Mouse (Mus musculus): ENCODE data around the gene Sugct. TPM values are rescaled to one million over a fixed set of nuclear protein-coding genes. Genes with fewer than 3 reads are reported as not detected.

Sugct gene
- 1 to 10 TPM in 1 of 3 experiments, under 1 TPM in 2; 0.25 to 2.4 (median 0.36) TPM for polyA plus RNA-seq (2017; shearing (Covaris generic))

DNA sequence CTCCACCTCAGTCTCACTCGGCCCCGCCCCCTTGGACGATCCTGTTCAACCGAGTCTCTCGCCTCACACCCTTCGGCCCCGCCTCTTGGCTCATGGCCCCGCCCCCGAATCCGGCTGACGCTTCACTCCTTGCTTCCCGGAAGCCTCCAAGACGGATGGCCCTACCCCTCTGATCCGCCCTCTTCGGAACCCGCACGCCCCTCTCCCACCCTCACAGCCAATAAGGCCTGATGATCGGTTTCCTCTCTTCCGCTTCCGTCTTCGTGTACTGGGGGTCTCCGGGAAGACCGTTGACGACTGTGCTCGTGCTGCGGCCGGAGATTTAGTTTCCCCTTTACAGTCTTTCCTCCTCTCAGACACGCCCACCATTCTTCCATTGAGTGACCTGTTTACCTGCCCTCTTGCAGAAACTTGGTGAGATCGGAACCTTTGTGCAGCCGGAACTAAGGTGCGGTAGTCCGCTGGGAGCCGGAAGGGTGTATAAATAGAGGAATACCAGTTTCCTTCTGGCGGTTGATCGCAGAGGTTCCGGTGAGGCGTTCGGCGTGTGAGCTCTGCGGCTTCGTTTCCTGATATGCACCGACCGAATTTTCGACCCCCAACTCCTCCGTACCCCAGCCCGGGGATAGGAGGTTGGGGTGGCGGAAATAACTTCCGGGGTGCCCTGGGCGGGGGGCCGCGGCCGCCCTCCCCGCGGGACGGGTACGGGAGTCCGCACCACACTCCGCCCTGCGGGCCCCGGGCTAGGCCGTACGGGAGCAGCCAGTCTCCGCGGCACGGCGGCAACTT is at the start of gene Sugct, which contains the start of gene Mplkip:
TSS of gene Sugct (minus strand) at position 643 of the 789 bp plus-strand sequence.
TSS of gene Mplkip (plus strand) at position 282 of the 789 bp plus-strand sequence.
- ATAC-seq, result peak; percentile 91

DNA sequence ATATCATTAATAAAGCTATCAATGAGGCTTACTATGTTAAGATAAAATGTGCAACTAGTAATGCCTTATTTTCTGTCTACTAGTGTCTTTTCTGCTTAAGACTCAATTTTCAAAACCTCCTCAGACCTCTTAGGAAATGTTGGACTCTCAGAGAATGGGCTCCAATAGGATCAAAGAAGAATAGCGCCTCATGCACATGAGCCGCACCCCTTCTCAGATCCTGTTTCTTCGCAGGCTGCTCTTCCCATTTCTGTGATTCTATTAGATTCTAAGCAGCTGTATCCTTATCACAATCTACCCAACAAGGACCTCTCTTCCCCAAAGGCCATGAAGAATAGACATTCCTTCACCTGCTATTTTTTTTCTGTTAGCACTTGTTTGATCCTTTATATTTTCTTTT is 33.4 kb upstream of the Sugct start:
- ATAC-seq, result no peak

DNA sequence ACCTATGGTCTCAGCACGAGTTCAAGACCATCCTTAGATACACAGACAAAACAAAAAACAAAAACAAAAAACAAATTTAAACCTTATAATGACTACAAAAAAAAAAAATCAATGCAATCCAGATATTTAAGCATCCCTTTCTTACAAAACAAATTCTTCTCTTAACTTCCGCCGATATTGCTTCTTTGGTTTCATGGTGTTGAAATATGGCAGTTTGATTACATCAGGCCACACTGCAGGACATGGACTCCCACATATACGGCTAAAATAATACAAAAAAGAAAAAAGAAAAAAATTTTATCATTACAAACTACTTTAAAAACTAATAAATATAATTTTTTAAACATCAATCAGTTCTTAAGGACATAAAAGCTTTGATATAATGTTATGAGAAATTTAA is 32.6 kb upstream of the Sugct start:
- ATAC-seq, result no peak

DNA sequence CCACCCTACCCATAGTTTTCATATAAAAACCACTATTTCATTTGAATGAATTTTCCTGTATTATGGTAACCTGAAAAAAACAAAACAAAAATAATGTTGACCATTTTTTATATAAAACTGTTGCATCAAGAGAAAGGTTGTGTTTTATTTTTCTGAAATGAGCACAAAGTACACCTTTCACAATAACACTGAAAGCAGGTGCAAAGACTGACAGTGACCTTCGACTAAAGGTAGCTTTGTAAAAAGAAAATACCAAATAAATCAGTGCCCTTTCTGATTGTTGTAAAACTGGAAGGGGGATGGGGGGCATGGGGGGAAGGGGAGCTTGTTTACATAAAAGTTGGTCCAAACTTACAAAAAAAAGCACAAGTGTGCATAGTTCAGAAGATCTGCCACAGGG is 22.0 kb upstream of the Sugct start:
- no peak for ATAC-seq

DNA sequence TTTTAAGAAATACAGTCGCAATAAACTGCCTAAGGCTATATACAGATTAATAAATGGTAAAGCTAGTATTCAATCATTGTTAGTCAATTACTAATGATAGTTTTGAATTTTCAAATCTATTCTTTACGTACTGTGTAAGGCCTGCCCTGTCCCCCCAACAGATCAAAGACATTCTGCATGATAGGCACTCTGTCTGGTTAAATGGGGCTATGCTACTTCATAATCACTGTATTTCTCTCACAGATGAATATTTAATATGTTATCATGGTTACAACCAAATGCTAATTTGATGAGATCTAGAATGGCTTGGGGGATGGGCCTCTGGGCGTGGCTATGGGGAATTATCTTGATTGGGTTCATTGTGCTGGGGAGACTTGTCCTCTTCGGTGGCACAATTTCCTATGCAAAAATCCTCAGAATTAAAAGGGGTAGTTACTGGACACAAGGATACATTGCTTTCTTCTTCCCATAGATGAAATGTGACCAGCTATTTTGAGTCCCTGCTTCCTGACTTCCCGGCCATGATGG is 13.5 kb upstream of the Sugct start:
- ATAC-seq, result no peak

DNA sequence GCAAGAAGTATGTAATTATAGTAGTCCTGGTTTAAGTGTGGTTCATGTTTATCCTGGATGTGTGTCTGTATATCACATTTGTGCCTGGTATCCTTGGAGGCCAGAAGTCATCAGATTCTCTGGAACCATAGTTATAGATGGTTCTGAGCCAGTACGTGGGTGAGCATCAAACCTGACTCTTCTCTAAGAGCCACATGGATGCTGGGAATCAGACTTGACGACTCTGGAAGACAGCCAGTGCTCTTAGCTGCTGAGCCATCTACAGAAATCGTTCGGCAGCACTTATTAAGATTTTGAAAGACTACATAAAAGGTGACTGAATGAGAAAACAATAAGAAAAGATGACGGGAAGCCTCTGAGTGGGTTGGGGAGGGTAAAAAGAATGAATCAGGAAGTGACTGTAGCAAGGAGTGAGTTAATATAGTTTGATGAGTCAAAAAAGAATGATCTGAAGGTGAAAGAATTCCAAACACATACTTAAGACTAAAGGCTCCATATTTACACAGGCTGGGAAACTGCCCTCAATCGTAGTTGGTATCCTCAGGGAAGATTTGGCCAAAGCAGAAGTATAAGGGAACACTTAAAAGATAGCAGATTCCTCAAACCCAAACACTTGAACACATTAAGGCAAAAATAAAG is 10.0 kb upstream of the Sugct start:
- no peak for ATAC-seq

DNA sequence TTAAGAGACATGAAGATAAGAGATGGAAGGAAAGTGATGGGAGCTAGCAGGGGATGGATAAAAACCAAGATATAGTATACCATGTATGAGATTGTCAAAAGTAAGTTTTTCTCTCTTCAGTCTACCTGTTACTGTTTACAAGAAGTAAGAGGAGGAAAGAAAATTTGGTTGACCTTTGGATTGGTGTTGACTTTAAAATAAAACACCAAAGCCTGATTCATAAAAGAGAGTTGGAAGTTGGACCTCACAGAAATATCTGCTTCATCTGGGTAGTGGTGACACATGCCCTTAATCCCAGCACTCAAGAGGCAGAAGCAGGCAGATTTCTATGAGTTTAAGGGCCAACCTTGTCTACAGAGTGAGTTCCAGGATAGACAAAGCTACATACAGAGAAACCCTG is 7.0 kb upstream of the Sugct start:
- no peak for ATAC-seq

DNA sequence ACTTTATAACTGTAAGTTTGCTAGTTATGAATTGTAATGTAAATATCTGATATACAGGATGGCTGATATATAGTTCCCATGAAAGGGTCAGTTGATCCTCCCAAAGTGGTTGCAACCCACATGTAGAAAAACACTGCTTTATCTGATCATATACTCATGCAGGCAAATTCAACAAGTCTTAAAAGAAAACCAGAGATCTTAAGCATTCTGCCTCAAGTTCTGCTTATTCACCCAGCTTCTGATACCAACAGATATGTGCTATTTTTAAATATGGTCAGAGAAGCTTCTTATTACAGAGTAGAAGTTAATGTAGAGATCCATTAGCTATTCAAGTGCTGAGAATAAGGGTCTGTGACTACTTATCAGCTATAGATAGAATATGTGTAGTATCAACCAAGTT is 6.0 kb upstream of the Sugct start:
- ATAC-seq, result no peak

DNA sequence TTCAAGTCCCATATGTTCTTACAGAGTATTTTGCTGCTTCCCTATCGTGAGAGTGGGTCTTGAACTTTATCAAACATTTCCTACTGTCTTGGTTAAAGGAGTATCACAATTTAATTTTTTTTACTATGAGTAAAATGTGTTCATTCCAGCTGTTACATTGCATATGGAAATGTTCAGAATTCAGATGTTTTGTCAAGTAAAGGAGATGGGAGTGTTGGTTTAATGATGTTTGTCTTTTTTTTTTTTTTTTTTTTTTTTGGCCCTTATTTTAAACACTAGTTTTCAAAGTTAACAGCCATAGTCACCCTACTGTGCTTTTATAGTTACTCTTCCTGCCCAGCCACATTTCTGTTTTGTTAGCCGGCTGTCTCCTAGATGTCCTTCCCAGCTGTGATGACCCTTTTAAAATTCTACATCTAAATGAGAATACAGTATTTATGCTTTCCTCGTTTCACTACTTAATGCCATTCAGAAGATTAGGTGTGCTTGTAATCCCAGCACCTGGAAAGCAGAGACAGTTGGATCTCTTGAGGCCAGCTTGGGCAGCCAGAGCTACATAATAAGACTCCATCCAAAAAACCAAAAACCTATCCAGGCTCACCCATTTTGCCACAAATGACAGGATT is 4.8 kb upstream of the Sugct start:
- ATAC-seq, result no peak

DNA sequence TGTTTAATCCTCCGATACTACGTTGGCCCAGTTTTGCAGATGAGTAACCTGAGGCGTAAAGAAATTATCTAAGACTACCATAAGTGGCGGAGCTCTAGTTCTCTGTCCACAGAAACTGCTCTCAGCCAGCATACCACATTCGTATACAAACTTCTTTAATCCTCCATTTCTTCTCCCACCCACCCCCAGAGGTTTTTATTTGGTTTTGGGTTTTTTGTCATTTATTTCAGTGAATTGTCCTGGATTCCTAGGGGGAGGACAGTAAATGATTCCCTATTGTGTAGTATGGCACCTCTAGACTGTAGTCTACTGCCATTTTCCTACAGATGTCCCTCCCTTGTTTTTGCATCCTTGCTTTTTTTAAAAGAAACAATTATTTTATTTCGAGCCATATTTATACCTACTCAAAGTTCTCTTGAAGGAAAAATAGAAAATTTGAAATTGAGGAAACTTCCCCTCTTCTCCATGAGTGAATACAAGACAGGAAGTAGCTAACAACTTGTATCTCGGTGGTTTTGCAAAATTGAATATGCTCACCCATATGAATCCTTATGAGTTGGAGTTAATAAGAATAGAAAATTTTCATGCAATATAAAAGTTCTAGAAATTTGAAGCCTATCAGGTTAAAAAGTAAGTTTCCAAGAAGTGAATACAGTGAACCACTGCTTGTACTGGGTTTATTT is 686 bp upstream of the Sugct start:
- ATAC-seq, result no peak

DNA sequence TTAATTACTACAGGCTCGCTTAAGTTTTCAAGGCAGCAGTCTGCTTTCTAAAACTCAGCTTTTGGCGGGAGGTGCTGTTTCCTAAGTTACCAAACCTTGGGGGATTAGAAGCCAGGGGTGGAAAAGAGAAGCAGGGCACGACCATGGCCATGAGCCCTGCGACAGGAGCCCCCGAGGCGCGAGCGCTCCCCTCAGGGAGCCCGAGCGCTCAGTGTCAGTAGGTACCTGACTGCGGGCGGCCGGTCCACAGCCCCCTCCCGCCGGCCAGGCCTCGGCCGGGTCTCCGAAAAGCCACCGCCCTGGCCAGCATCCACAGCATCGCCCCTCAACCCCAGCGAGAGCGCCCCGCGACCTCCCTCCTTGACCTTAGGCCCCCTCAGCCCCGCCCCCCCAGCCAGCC is 939 bp downstream of the Sugct start:
- ATAC-seq, result no peak

DNA sequence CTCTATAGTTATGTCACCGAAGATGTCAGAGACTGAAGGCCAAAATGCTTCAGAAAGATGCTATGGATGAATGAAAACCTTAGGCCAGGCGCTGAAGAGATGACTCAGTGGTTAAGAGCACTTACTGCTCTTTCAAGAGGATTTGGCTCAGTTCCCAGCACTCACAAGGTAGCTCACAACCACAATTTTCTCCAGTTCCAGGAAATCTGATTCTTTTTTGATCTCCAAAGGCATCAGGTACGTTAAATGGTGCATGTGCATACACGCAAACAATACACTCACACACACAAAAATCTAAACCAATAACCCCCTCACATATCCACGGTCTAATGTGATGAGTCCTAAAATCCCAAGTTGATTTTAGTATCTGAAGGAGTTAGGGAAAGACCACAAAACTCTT is 1.5 kb downstream of the Sugct start:
- no peak for ATAC-seq

DNA sequence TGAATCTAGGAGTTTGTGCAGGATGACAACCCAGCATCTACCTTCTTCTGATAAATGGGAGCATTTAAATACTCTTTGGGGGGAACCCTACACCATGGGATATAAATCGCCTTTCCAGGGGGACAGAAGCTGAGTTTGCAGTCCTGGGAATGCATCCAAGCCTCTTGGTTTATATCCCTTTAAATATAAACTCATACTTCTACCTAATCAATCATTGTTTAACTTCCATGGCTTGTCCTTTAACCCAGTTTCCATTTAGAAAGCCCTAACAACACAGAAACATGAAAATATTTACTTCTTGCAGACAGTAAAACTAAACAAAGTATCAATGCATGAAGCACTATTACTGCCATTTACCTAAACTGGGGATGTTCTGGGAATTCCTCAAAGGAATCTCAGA is 3.9 kb downstream of the Sugct start:
- ATAC-seq, result no peak

DNA sequence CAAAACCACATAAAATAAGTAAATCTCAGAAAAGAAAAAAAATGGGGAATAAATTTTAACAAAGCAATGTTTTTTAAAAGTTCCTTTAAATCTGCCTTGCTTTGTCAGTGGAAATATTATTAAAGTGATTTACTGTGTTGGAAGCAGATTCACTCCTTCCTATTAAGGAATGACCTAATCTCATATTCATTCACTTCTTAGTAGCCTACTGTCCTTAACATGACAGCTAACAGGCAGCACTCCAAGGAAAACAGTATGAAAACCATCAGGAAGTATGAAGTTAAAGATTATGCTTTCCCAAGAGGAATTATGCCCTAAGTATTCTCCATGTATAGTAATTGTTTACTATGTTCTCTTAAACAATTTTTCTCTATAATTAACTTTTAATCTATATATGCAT is 4.7 kb downstream of the Sugct start:
- ATAC-seq, result no peak

DNA sequence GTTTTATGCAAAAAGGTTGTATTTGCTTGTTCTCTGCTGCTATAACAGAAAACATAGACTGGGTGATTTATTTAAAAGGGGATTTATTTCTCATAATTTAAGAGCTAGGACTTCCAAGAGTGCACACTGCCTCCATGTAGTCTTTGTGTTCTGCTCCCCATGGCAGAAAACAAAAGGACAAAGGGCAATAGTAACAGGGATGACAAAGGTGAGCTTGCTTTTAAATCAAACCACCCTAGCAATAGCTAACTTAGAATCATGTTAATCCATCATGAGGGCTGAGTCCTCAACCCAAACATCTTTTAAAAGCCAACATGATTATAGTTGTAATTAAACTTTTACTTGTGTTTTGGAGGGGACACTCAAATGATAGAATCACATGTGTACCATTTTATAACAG is 5.9 kb downstream of the Sugct start:
- ATAC-seq, result no peak

DNA sequence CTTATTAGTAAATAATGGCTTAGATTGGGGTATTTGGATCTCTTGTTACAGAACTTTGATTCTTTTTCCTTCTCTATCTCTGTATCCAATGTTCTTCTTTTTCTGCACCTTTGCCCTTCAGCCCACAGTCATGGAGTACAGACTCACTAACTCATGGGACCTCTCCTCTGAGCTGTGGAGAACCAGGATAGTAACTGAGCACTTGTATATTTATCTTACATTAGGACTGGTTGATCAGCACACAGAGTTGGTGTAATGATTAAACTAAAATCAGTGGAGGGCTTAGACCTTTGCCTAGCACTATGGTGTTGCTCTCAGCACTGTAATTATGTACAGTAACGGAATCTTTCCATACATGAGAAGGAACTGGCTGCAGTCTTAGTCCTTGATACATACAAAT is 24.2 kb downstream of the Sugct start:
- no peak for ATAC-seq

DNA sequence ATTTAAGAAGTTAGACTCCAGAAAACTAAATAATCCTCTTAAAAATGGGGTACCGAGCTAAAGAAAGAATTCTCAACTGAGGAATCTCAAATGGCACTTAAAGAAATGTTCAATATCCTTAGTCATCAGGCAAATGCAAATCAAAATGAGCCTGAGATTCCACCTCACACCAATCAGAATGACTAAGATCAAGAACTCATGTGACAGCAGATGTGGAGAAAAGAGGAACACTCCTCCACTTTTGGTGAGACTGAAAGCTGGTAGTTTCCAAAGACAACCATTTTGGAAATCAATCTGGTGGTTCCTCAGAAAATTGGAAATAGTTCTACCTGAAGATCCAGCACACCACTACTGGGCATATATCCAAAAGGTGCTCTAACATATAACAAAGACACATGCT is 28.0 kb downstream of the Sugct start:
- no peak for ATAC-seq

DNA sequence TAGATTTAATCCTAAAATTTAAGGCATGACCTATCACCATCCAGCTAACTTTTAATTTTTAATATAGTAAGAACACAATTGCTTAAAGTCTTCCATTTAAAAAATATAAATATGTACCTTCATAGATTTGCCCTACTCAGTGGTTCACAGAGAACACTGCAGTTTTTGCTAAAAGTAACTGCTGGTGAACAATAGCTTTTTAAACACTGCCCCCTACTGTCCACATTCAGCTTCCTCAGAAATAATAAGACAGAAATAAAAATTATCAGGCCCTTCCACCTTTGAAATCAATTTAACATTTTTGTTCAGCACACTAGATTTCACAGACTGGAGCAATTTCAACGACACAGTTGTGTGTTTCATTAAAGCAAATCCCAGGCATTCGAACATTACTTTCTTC is 53.1 kb downstream of the Sugct start:
- no peak for ATAC-seq

DNA sequence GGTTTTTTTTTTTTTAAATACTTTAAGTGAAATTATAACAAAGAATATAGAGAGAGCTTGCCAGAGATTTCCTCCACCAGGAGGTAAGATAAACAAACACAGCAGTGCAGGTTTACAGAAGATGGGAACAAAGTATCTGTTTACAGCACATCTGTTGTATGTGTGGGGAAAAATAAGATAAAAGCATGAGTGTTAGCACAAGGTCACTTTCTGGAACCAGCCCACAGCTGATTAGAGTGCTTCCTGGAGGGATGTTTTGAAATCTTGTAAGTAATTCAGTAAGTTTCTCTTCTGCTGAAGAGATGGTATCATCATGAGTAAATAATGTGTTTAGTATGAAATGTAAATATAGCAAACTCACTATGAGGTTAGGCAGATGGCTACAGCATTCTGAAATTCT is 57.3 kb downstream of the Sugct start:
- ATAC-seq, result no peak

DNA sequence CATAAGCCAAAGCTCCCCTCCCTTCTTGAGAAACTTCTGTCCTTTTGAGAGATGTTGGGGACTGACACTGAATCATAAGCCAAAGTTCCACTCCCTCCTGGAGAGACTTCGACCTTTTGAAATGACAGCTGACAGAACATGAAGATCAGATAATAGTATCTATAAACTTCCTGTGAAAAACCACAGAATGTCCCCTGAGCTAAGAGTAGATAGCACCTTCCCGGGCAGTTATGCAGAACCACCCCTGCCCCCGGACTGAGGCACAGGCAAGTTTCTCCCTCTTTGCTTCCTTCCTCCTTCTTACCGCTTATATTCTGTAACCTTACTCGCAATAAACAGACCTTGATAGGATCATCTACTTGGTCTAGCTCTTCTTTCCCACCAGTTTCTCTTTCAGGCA is 68.2 kb downstream of the Sugct start:
- ATAC-seq, result no peak

DNA sequence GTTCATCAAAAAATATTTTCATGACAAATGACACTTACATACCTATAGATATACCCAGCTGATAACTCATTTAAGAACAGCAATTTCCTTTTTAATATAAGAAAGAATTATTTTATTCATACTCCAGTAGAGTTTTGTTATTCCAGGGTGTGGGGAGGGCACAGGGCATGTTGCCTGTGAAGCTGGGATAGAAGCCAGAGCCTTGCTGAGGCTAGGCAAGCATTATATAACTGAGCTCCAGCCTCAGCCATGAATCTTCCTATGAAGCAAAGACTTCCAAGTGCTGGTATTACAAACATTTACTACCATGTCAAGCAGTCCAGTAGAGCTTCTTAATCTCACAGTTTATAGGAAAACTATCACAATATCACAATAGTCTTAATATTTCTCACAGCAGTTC is 70.4 kb downstream of the Sugct start:
- no peak for ATAC-seq

DNA sequence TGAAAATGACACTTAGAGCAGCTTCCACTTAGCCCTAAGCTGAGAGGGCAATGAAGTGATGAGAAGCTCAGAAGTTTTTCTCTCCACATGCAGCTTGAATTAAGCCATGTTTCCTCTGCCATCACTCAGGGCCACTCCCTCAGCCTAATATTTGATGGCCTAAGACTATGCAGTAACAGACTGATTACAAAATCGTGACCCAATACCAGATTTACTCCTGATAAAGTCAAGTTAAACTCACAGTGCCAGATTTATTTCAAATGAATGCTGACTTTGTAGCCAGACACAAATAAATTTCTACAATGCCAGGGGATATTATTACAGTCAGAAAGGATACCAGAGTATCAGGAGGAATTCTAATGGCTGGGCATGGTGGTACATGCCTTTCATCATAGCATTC is 89.1 kb downstream of the Sugct start:
- ATAC-seq, result no peak

DNA sequence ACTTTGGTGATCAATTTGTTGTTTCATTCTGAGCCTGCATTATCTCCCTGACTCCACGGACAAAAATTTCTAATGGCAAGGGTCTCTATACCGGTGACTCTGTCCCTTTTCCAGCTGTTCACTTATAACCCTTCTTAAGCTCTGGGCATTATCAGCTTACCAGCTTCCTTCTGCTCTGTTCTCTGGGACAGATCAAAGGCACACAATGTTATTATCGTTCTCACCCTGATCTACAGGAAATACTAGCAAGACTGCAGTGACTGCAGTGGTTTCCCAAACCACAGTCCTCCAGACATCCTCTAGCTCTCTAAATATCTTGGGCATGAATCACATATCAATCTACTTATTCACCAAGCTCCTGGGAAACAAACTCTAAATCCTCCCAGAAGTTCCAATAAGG is 90.7 kb downstream of the Sugct start:
- no peak for ATAC-seq
